Mouse (Mus musculus) spleen, adult 2 months (tissue): ENCODE data around the gene Rab3a.

Source experiments
- CTCF ChIP-seq: fragments of 200-500 bp; IDR thresholded peaks from 2 replicates; pipeline ENCODE4 v1.5.1; 2011; ENCODE audit warnings: mild to moderate bottlenecking, inconsistent platforms; ENCODE audit not compliant: insufficient read depth, insufficient read length, insufficient replicate concordance; ENCODE audit errors: extremely low read depth
- POLR2A ChIP-seq: fragments of 200-500 bp; IDR thresholded peaks from 2 replicates; pipeline ENCODE4 v1.6.1; 2011; ENCODE audit warnings: low read depth, low read length, inconsistent platforms

GRCm38 (mm10) chr8:70756476-70757040 lies 2.1 kb downstream of the Rab3a start:
- TF ChIP-seq POLR2A: no peak
- no peak for TF ChIP-seq CTCF
